Mouse (Mus musculus) embryonic facial prominence, embryonic 13.5 days (tissue): Measurements from ENCODE around the gene Atad1. TPM values are rescaled to one million over a fixed set of nuclear protein-coding genes. Genes with fewer than 3 reads are reported as not detected.
"Not testable (repeated sequence)": the region's sequence is repeated elsewhere in the genome, so short reads cannot be mapped to it uniquely, and the experiment has no call there.

Experiments used
- ATAC-seq: fragments of 200-750 bp; cut with Nextera tagmentation; 2 replicates; pipeline ENCODE4 v1.8.0; 2017; ENCODE audit warnings: low read depth; ENCODE audit not compliant: insufficient number of reproducible peaks, insufficient read depth, low FRiP score, low TSS enrichment
- H3K27ac ChIP-seq: fragments of 300-500 bp; sonication (generic); 2 replicates; pipeline ENCODE4 v1.5.1; 2015; ENCODE audit warnings: moderate library complexity, mild to moderate bottlenecking, inconsistent platforms
- H3K27me3 ChIP-seq: fragments of 300-500 bp; sonication (generic); 2 replicates; pipeline ENCODE4 v1.6.1; 2015; ENCODE audit warnings: mild to moderate bottlenecking, inconsistent platforms
- H3K36me3 ChIP-seq: fragments of 300-500 bp; sonication (generic); 2 replicates; pipeline ENCODE4 v1.6.1; 2015; ENCODE audit warnings: mild to moderate bottlenecking, inconsistent platforms
- H3K4me1 ChIP-seq: fragments of 300-500 bp; sonication (generic); 2 replicates; pipeline ENCODE4 v1.6.1; 2015; ENCODE audit warnings: inconsistent platforms
- H3K4me2 ChIP-seq: fragments of 300-500 bp; sonication (generic); 2 replicates; pipeline ENCODE4 v1.6.1; 2015; ENCODE audit warnings: moderate library complexity, mild to moderate bottlenecking, inconsistent platforms
- H3K4me3 ChIP-seq: fragments of 300-500 bp; sonication (generic); 2 replicates; pipeline ENCODE4 v1.5.1; 2015; ENCODE audit warnings: mild to moderate bottlenecking, inconsistent platforms
- H3K9ac ChIP-seq: fragments of 300-500 bp; sonication (generic); 2 replicates; pipeline ENCODE4 v1.6.1; 2015; ENCODE audit warnings: mild to moderate bottlenecking, inconsistent platforms
- H3K9me3 ChIP-seq: fragments of 300-500 bp; sonication (generic); 2 replicates; pipeline ENCODE4 v1.6.1; 2016; ENCODE audit warnings: inconsistent platforms
- WGBS: fragments of 180-500 bp; shearing (Covaris S2); methylation state at CpG from one replicate; pipeline ENCODE4 v1.1.7; 2015; ENCODE audit warnings: mixed read lengths; 5-methylcytosine and 5-hydroxymethylcytosine counted together
- polyA plus RNA-seq: library from polyadenylated mRNA; unstranded; fragments of >200 nt; fragmentation: Nextera tagmentation; extraction: Ambion mirVana; gene quantifications from 2 replicates; pipeline ENCODE4 v1.2.1, GENCODE M21; 2015

The Atad1 gene
- polyA plus RNA-seq, 1 experiment from 2014 or later = 67.0 TPM

DNA sequence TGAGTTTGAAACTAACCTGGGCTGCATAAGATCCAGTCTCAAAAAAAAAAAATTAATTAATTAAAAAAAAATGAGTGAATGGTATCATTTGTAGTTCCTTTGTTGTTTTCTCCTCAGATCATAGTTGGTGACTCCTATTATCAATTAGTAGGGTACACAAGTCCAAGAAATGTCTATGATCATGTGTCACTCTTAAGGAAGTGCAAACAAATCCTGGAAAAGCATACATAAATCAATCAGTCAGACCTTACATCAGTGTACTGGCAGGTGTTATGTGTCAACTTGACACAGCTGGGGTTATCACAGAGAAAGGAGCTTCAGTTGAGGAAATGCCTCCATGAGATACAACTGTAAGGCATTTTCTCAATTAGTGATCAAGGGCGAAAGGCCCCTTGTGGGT, 71.8 kb downstream of the Atad1 start:
- not testable (repeated sequence) for H3K27ac ChIP-seq, ATAC-seq, H3K27me3 ChIP-seq, H3K9ac ChIP-seq, H3K4me3 ChIP-seq, H3K9me3 ChIP-seq, H3K4me1 ChIP-seq, H3K4me2 ChIP-seq
- 77% methylated on average over 1 of the region's 1 CpGs for WGBS
- peaks cover 34% of the 10 kb centered on the region for H3K36me3 ChIP-seq

DNA sequence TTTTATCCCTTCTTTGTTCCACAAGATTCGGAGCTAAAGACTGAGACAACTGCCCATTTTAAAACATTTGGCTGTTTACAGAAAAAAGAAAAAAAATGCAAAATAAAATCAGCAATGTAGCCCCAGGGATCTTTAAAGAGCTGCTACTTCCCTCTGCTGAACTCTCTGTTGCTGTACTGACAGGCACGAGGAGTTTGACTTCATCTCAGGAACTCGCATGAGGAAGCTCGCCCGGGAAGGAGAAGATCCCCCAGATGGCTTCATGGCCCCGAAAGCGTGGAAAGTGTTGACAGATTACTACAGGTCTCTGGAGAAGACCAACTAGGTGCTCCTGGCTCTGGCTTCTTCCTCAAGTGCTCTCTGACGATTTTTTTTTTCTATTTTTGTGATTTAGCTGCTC, 74.3 kb downstream of the Atad1 start:
- ATAC-seq = no peak
- Histone ChIP-seq H3K27me3 (no peaks in the 10 kb centered on the region), H3K36me3 (peaks cover 26% of the 10 kb centered on the region)

DNA sequence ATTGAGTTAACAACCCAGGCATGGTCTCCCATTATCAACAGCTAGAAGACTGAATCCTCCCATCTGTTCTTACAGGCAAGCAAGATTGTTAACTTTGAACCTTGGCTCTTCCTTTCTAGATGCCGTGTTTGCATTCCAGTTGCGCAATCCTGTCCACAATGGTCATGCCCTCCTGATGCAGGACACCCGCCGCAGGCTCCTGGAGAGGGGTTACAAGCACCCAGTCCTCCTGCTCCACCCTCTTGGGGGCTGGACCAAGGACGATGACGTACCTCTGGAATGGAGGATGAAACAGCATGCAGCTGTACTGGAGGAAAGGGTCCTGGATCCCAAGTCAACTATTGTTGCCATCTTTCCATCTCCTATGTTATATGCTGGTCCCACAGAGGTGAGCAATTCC, 76.7 kb downstream of the Atad1 start:
- 90% methylated on average over 6 of the region's 6 CpGs for WGBS
- peaks cover 25% of the 10 kb centered on the region for H3K36me3 ChIP-seq

More for the DNA sequence above, 74.3 kb downstream of the Atad1 start:
- no peak overlapping the region for H3K27ac ChIP-seq
- no peak overlapping the region for H3K4me2 ChIP-seq
- WGBS = 81% methylated on average over 8 of the region's 8 CpGs
- no peaks in the 10 kb centered on the region for H3K4me1 ChIP-seq
- no peak overlapping the region for H3K4me3 ChIP-seq
- no peak overlapping the region for H3K9ac ChIP-seq
- no peaks in the 10 kb centered on the region for H3K9me3 ChIP-seq

DNA sequence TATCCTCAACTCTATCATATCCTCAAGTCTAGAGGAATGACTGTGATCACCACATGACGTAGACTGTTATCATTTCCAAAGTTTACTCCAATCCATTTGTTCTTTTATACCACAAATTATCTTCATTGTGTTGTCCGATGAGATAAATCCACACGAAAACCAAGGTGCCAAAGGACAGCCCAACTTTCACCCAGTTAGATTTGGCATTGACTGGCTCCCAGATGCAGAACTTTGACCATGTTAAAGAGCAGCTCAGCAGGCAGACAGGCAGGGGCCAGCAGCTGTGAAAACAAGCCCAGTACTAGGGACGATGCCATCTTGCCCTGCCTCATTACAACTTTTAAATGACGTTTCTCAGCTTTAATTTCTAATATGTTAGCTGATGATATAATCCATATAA, 80.2 kb downstream of the Atad1 start:
- Histone ChIP-seq H3K27ac (no peak overlapping the region), H3K4me1 (no peaks in the 10 kb centered on the region), H3K9ac (no peak overlapping the region), H3K36me3 (peaks cover 16% of the 10 kb centered on the region), H3K4me3 (no peak overlapping the region), H3K4me2 (no peak overlapping the region), H3K27me3 (no peaks in the 10 kb centered on the region), H3K9me3 (no peaks in the 10 kb centered on the region)
- no peak for ATAC-seq
- 80% methylated on average over 5 of the region's 5 CpGs for WGBS

More for the DNA sequence above, 76.7 kb downstream of the Atad1 start:
- Histone ChIP-seq H3K27ac (no peak overlapping the region), H3K4me3 (no peak overlapping the region), H3K9me3 (no peaks in the 10 kb centered on the region), H3K4me2 (no peak overlapping the region), H3K9ac (no peak overlapping the region), H3K27me3 (no peaks in the 10 kb centered on the region), H3K4me1 (no peaks in the 10 kb centered on the region)
- no peak for ATAC-seq

DNA sequence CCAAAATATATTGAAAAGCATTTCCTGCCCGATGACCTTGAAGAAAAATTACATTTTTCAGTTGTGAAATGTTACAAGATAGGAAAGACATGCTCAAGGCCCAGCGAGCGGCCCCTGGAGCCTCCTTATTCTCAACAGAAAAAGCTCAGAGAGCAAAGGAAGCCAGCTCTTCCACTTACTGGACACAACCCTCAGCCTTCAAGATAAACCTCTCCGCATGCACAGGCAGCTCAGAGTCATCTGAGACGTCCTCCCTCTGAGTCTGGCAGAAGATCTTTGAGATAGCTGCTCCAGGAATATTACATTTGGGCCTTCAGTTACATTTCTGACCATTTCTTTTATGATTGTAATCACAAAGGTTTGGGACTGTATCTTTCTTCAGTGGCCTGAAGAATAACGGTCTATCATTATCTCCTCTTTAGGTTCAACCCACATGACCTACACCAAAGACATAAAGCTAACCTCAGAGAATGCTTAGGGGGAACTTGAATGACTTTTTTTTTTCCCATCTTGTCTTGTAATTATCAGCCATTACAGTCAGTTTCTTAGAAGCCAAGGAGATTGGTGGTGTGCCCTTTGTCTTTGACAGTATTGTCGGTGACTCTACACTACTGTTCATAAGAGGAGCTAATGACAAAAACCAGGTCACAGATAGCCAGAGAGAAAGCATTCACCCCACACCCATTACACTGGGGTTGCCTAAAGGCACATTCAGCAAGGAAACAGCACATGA, 85.8 kb downstream of the Atad1 start:
- H3K27ac ChIP-seq = no peak overlapping the region
- H3K4me3 ChIP-seq = no peak overlapping the region
- H3K9ac ChIP-seq = no peak overlapping the region
- no peaks in the 10 kb centered on the region for H3K9me3 ChIP-seq
- H3K27me3 ChIP-seq = no peaks in the 10 kb centered on the region
- ATAC-seq = no peak
- WGBS = 86% methylated on average over 7 of the region's 7 CpGs
- H3K36me3 ChIP-seq = no peaks in the 10 kb centered on the region; the same call in 1 of the 2 replicates
- no peak overlapping the region for H3K4me2 ChIP-seq
- no peaks in the 10 kb centered on the region for H3K4me1 ChIP-seq

DNA sequence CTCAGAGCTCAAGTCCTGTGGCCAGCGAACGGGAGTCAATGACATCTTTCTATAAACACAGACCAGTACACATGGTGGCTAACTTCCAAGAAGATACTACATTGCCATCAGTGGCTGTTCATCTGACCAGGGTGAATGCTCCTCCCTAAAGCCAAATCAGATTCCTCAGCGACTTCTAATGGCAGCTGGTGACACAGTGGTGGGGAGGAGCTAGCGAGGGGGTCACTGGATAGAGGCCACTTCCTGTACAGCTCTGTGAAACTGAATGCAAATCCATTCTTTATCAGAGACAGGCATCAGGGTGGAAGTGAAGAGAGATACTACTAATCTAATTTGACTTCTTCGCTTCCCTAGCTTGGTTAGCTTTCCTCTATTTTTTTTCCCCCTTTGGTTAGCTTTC, 86.5 kb downstream of the Atad1 start:
- H3K36me3 ChIP-seq = no peaks in the 10 kb centered on the region; the same call in 1 of the 2 replicates
- no peak overlapping the region for H3K27ac ChIP-seq
- ATAC-seq = no peak
- no peaks in the 10 kb centered on the region for H3K9me3 ChIP-seq
- H3K27me3 ChIP-seq = no peaks in the 10 kb centered on the region
- no peak overlapping the region for H3K4me3 ChIP-seq
- no peak overlapping the region for H3K9ac ChIP-seq
- no peaks in the 10 kb centered on the region for H3K4me1 ChIP-seq
- H3K4me2 ChIP-seq = no peak overlapping the region
- WGBS = 84% methylated on average over 5 of the region's 5 CpGs

DNA sequence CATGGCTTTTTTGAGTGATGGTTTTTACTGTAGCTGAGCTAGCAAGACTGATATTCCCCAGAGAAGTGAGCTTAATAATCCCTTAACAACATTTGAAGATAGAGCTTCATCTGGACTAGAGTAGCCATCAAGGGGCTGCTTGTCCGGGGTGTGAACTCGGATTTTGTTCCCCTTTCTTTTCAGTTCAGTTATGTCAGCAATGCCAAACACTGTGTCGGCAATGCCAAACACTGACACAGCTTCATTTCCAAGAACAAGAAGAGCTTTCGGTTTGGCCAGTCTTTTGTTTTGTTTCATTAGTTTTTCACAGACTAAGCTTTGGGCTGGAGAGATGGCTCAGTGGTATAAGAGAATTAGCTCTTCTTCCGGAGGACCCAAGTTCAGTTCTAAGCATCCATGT, 88.5 kb downstream of the Atad1 start:
- H3K4me1 ChIP-seq = no peaks in the 10 kb centered on the region
- no peak overlapping the region for H3K4me2 ChIP-seq
- H3K9me3 ChIP-seq = no peaks in the 10 kb centered on the region
- no peaks in the 10 kb centered on the region; the same call in 1 of the 2 replicates for H3K36me3 ChIP-seq
- ATAC-seq = no peak
- H3K4me3 ChIP-seq = no peak overlapping the region
- no peak overlapping the region for H3K9ac ChIP-seq
- no peaks in the 10 kb centered on the region for H3K27me3 ChIP-seq
- H3K27ac ChIP-seq = no peak overlapping the region
- WGBS = 91% methylated on average over 5 of the region's 5 CpGs

DNA sequence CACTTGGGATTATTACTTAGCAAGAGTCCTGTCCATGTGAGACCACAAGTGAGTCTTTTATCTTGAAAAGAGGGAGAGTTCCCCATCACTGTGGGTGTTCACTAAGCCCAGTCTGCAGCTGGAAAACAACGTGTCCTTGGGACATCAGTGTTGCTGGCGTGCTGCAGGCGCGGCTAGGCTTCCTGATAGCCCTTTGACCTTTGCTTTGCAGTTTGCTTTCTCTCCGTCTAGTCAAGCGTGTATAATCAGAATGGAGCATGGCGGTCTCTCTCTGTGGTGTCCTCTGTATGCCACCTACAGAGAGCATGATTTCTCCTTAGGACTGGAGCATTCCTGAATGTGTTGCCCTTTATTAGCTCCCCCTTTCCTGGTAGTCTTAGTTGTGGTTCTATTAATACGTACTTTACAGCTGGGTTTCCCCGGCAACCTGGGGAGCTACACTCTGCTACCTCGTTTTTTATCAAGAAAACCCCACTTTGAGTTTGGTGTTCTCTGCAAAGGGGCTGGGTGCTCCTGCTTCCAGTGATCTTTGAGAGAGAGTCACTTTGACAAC, 91.5 kb downstream of the Atad1 start:
- H3K9ac ChIP-seq = no peak overlapping the region
- peaks cover 6% of the 10 kb centered on the region for H3K36me3 ChIP-seq
- H3K4me2 ChIP-seq = no peak overlapping the region
- no peak overlapping the region for H3K4me3 ChIP-seq
- whole genome bisulfite sequencing = 36% methylated on average over 10 of the region's 10 CpGs
- no peaks in the 10 kb centered on the region for H3K9me3 ChIP-seq
- H3K4me1 ChIP-seq = no peaks in the 10 kb centered on the region
- H3K27ac ChIP-seq = no peak overlapping the region
- H3K27me3 ChIP-seq = no peaks in the 10 kb centered on the region
- no peak for ATAC-seq

DNA sequence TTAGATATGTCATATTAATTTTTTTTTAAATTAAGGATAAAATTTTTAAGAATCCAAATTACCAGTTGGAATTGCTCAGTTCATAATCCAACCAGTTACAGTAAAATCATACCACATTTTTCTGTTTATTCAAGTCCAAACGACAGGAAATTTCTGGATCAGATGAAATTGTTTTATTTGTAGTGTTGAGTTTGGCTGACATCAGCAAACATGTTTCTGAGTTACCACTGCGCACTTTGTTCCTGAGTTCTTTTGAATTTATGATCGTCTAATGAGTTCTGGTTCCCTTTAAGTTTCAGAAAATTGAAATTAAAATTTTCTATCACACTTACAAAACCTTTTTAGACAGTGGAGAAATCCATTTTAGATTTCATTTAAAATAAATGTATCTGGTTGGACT, 93.2 kb downstream of the Atad1 start:
- peaks cover 6% of the 10 kb centered on the region for H3K36me3 ChIP-seq
- no peak overlapping the region for H3K4me3 ChIP-seq
- no peak overlapping the region for H3K27ac ChIP-seq
- ATAC-seq = no peak
- H3K4me2 ChIP-seq = no peak overlapping the region
- H3K9me3 ChIP-seq = no peaks in the 10 kb centered on the region
- H3K4me1 ChIP-seq = no peaks in the 10 kb centered on the region
- no peak overlapping the region for H3K9ac ChIP-seq
- WGBS = 64% methylated on average over 3 of the region's 3 CpGs
- H3K27me3 ChIP-seq = no peaks in the 10 kb centered on the region

DNA sequence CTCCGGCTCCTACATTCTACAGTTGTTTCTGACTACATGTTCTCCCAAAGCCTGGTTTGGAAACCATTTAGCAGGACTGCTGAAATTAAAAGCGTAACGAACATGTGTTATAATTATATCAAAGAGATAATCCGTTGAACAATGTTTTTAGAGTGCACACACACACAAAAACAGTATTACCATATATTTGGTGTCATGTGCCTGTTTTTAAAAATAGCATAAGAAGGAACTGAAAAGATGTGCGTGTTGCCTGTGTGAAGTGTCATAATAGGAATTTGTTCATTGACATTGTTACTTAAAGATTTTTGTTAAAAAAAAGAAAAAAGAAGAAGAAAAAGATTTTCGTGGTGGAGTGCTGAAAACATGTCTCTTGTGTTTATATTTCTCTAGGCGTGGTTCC, 93.6 kb downstream of the Atad1 start:
- H3K4me3 ChIP-seq = no peak overlapping the region
- no peak overlapping the region for H3K4me2 ChIP-seq
- no peak overlapping the region for H3K27ac ChIP-seq
- no peak for ATAC-seq
- H3K27me3 ChIP-seq = no peaks in the 10 kb centered on the region
- no peaks in the 10 kb centered on the region for H3K4me1 ChIP-seq
- 74% methylated on average over 7 of the region's 7 CpGs for WGBS
- H3K9me3 ChIP-seq = no peaks in the 10 kb centered on the region
- H3K9ac ChIP-seq = no peak overlapping the region
- H3K36me3 ChIP-seq = peaks cover 6% of the 10 kb centered on the region

DNA sequence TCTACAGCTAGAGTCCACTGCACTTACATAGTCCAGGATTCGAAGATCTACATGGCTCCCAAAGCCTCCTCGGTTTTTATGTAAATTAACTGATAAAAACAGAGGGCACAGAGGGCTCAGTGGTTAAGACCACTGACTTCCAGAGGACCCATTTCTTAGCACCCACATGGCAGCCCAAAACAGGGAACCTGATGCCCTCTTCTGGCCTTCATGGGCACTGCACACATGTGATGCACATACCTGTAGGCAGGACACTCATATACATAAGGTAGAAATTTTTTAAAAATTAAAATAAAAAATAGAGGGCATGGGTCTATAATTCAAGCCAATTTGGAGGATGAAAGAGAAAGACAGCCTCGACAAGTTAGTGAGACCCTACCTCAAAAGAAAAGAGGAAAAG, 95.9 kb downstream of the Atad1 start:
- no peak for ATAC-seq
- Histone ChIP-seq H3K9ac (no peak overlapping the region), H3K4me3 (no peak overlapping the region), H3K27me3 (no peaks in the 10 kb centered on the region), H3K4me2 (no peak overlapping the region), H3K27ac (no peak overlapping the region), H3K36me3 (peaks cover 6% of the 10 kb centered on the region), H3K9me3 (no peaks in the 10 kb centered on the region), H3K4me1 (no peaks in the 10 kb centered on the region)
- WGBS = 89% methylated on average over 3 of the region's 3 CpGs

DNA sequence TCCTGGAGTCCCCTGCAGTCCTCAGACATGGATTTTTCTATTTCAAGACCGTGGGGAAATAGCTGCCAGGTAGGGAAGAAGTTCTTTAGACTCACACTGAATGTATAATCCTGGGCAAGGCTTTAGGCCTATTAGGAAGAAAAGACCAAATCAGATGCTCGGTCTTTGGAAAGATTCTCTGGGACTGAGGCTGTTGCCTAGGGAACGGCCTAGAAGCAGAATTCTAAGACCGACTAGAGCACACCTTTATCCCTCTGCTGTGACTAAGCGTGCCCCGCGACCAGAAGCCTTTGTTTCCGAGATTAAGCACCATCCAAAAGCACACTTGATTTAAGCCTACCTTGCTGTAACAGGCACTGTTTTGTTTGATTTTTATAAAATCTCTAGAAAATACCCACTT, 97.6 kb downstream of the Atad1 start:
- Histone ChIP-seq H3K27ac (no peak overlapping the region), H3K4me2 (no peak overlapping the region), H3K4me3 (no peak overlapping the region), H3K36me3 (peaks cover 6% of the 10 kb centered on the region), H3K9me3 (no peaks in the 10 kb centered on the region), H3K4me1 (no peaks in the 10 kb centered on the region), H3K9ac (no peak overlapping the region), H3K27me3 (no peaks in the 10 kb centered on the region)
- no peak for ATAC-seq
- WGBS = 79% methylated on average over 8 of the region's 8 CpGs
